9 mouse cellular contexts compared by ENCODE assay signal in the genomic region with DNA sequence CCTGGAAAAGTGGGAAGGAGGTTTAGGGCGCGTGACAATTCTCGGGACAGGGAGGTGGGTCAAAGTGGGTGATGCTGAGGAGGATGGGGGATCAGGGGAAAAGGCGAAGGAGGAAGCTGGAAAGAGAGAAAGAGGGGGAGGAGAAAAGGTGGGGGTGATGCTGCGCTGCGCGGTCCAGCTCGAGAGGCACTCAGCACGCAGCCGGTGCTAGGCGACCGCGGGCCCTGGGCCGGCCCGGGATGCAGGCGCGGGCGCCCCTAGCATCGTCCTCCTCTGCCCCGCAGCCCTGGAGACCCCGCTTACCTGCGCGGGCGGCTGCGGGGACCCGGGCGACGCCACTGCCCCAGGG. TPM values are rescaled to one million over a fixed set of nuclear protein-coding genes. Genes with fewer than 3 reads are reported as not detected.
DNase-seq lines count a peak whose midpoint lies in the region; ATAC-seq lines count a peak whose summit lies in the region.
"Had no signal": no experiment of that assay in that cellular context is flagged by ENCODE, and none has a peak within 500 bp of the region (broad histone marks: within the 10 kb centered on the region; RNA-seq: fewer than 3 reads in every experiment).

No protein-coding gene starts in this region.

- H3K36me3 ChIP-seq in neural tube, embryonic 11.5 days (ENCODE audit: control insufficient read depth, insufficient read depth, low read length): peaks cover 3% of the 10 kb centered on the region; the same call in 1 of the 2 replicates
- H3K36me3 ChIP-seq in limb, embryonic 12.5 days: peaks cover 14% of the 10 kb centered on the region
- 0 out of 2 replicates have a peak, but pooled peaks cover 2% of the 10 kb centered on the region for H3K36me3 ChIP-seq in stomach, embryonic 14.5 days (ENCODE audit: control insufficient read depth, insufficient read depth, low read length)

- H3K4me2 ChIP-seq in neural tube, embryonic 11.5 days (ENCODE audit: low read depth): peak overlapping the region; percentile 86
- peak overlapping the region; percentile 88 for H3K4me2 ChIP-seq in limb, embryonic 12.5 days
- peak overlapping the region; percentile 68 for H3K4me2 ChIP-seq in stomach, embryonic 14.5 days (replicated peaks; ENCODE audit: low read depth, low read length)

- peak overlapping the region; percentile 65 for H3K27ac ChIP-seq in neural tube, embryonic 11.5 days (ENCODE audit: low read depth, low read length)
- no peak overlapping the region for H3K27ac ChIP-seq in limb, embryonic 12.5 days
- no peak overlapping the region for H3K27ac ChIP-seq in stomach, embryonic 14.5 days (ENCODE audit: low read length)

- peak; percentile 77 for ATAC-seq in neural tube, embryonic 11.5 days (ENCODE audit: insufficient read depth, low FRiP score, low TSS enrichment)
- peak; percentile 39 for ATAC-seq in limb, embryonic 12.5 days (ENCODE audit: insufficient number of reproducible peaks, insufficient read depth, low FRiP score, low TSS enrichment, low read depth)
- peak; percentile 68; the same call in 1 of the 2 replicates for ATAC-seq in stomach, embryonic 14.5 days (ENCODE audit: insufficient number of reproducible peaks, insufficient read depth, low FRiP score, low read depth)
- no peak for ATAC-seq in granulocyte monocyte progenitor cell, adult 5-6 weeks (replicated peaks; ENCODE audit: poor library complexity, severe bottlenecking)

- no peaks in the 10 kb centered on the region for H3K9me3 ChIP-seq in neural tube, embryonic 11.5 days (ENCODE audit: control insufficient read depth, low read length)
- no peaks in the 10 kb centered on the region for H3K9me3 ChIP-seq in limb, embryonic 12.5 days
- no peaks in the 10 kb centered on the region for H3K9me3 ChIP-seq in stomach, embryonic 14.5 days (ENCODE audit: control insufficient read depth, low read depth, low read length)

- 2% methylated on average over 19 of the region's 28 CpGs for WGBS in neural tube, embryonic 11.5 days
- WGBS in limb, embryonic 12.5 days: 1% methylated on average over 28 of the region's 28 CpGs
- WGBS in stomach, embryonic 14.5 days: 0% methylated on average over 24 of the region's 28 CpGs

- no peaks in the 10 kb centered on the region for H3K27me3 ChIP-seq in neural tube, embryonic 11.5 days (ENCODE audit: control insufficient read depth, insufficient read depth, low read length)
- H3K27me3 ChIP-seq in limb, embryonic 12.5 days: peaks cover 30% of the 10 kb centered on the region
- no peaks in the 10 kb centered on the region for H3K27me3 ChIP-seq in stomach, embryonic 14.5 days (ENCODE audit: control insufficient read depth, insufficient read depth, low read length)

- H3K4me1 ChIP-seq in neural tube, embryonic 11.5 days (ENCODE audit: control insufficient read depth, insufficient read depth, low read length): 0 out of 2 replicates have a peak, but pooled peaks cover 5% of the 10 kb centered on the region
- peaks cover 18% of the 10 kb centered on the region for H3K4me1 ChIP-seq in limb, embryonic 12.5 days (replicated peaks)
- H3K4me1 ChIP-seq in stomach, embryonic 14.5 days (ENCODE audit: control insufficient read depth, insufficient read depth, low read length): no peaks in the 10 kb centered on the region

- peak; percentile 41 for DNase-seq in cerebellum, adult 8-10 months
- no peak for DNase-seq in cerebellum, postnatal 10 days
- DNase-seq in neural tube, embryonic 11.5 days (ENCODE audit: low spot score): no peak
- no peak for DNase-seq in neural tube, embryonic 10.5 days (ENCODE audit: extremely low spot score, low spot score)
- DNase-seq in gastrocnemius, postnatal 10 days: no peak

- H3K4me3 ChIP-seq in neural tube, embryonic 11.5 days (ENCODE audit: low read depth, low read length): peak overlapping the region; percentile 64
- H3K4me3 ChIP-seq in limb, embryonic 12.5 days (replicated peaks): peak overlapping the region; percentile 64
- H3K4me3 ChIP-seq in stomach, embryonic 14.5 days (ENCODE audit: low read depth, low read length): peak overlapping the region; percentile 33

- peak overlapping the region; percentile 78 for H3K9ac ChIP-seq in neural tube, embryonic 11.5 days (ENCODE audit: low read length)
- peak overlapping the region; percentile 69 for H3K9ac ChIP-seq in limb, embryonic 12.5 days (replicated peaks)
- H3K9ac ChIP-seq in stomach, embryonic 14.5 days (replicated peaks; ENCODE audit: low read depth, low read length): peak overlapping the region; percentile 4; the same call in 1 of the 2 replicates

RNA-seq across cellular contexts. Expression of a gene that starts 0.3 kb away (rescaled TPM):
- 39.2 and 46.3 TPM in 2 replicates for polyA plus RNA-seq in neural tube, embryonic 11.5 days (2014; fragmentation: Nextera tagmentation; extraction: Ambion mirVana)
- polyA plus RNA-seq in limb, embryonic 12.5 days (2016; fragmentation: Nextera tagmentation; extraction: Ambion mirVana): 29.0 and 35.4 TPM in 2 replicates
- 6.4 and 7.5 TPM in 2 replicates for polyA plus RNA-seq in stomach, embryonic 14.5 days (2014; fragmentation: Nextera tagmentation; extraction: Ambion mirVana)
- total RNA-seq in granulocyte monocyte progenitor cell, adult 5-6 weeks (2014; fragmentation: Nextera tagmentation): not detected in 2 replicates
- not detected in 2 replicates for total RNA-seq in granulocyte monocyte progenitor cell, adult 5-6 weeks (2017)
- under 1 TPM; 0.49 to 0.93 TPM for total RNA-seq in gastrocnemius, postnatal 10 days (2021)
- total RNA-seq: liver, adult 2 months had no signal
- polyA plus RNA-seq: liver, adult 2 months had no signal

RNA-seq across cellular contexts. Expression of a gene that starts 38.6 kb away (rescaled TPM):
- polyA plus RNA-seq in neural tube, embryonic 11.5 days (2014; fragmentation: Nextera tagmentation; extraction: Ambion mirVana): 0.20 TPM in 2 replicates
- 0.24 and 0.33 TPM in 2 replicates for polyA plus RNA-seq in limb, embryonic 12.5 days (2016; fragmentation: Nextera tagmentation; extraction: Ambion mirVana)
- polyA plus RNA-seq in stomach, embryonic 14.5 days (2014; fragmentation: Nextera tagmentation; extraction: Ambion mirVana): 0.32 and 0.42 TPM in 2 replicates
- not detected in 2 replicates for total RNA-seq in granulocyte monocyte progenitor cell, adult 5-6 weeks (2014; fragmentation: Nextera tagmentation)
- not detected in 2 replicates for total RNA-seq in granulocyte monocyte progenitor cell, adult 5-6 weeks (2017)
- not detected for total RNA-seq in gastrocnemius, postnatal 10 days (2021)
- polyA plus RNA-seq: liver, adult 2 months had no signal

RNA-seq across cellular contexts. Expression of a gene that starts 51.5 kb away (rescaled TPM):
- polyA plus RNA-seq in neural tube, embryonic 11.5 days (2014; fragmentation: Nextera tagmentation; extraction: Ambion mirVana): 30.9 and 31.0 TPM in 2 replicates
- polyA plus RNA-seq in limb, embryonic 12.5 days (2016; fragmentation: Nextera tagmentation; extraction: Ambion mirVana): 40.1 and 44.9 TPM in 2 replicates
- polyA plus RNA-seq in stomach, embryonic 14.5 days (2014; fragmentation: Nextera tagmentation; extraction: Ambion mirVana): 30.9 and 35.0 TPM in 2 replicates
- 16.4 and 32.1 TPM in 2 replicates for total RNA-seq in granulocyte monocyte progenitor cell, adult 5-6 weeks (2014; fragmentation: Nextera tagmentation)
- total RNA-seq in granulocyte monocyte progenitor cell, adult 5-6 weeks (2017): 10.5 and 13.6 TPM in 2 replicates
- total RNA-seq in gastrocnemius, postnatal 10 days (2021): 1 to 10 TPM; 6.5 to 6.8 TPM

RNA-seq across cellular contexts. Expression of a gene that starts 51.5 kb away (rescaled TPM):
- polyA plus RNA-seq in neural tube, embryonic 11.5 days (2014; fragmentation: Nextera tagmentation; extraction: Ambion mirVana): 58.8 and 64.4 TPM in 2 replicates
- 54.9 and 57.2 TPM in 2 replicates for polyA plus RNA-seq in limb, embryonic 12.5 days (2016; fragmentation: Nextera tagmentation; extraction: Ambion mirVana)
- 43.5 and 47.6 TPM in 2 replicates for polyA plus RNA-seq in stomach, embryonic 14.5 days (2014; fragmentation: Nextera tagmentation; extraction: Ambion mirVana)
- total RNA-seq in granulocyte monocyte progenitor cell, adult 5-6 weeks (2014; fragmentation: Nextera tagmentation): 40.5 and 47.7 TPM in 2 replicates
- total RNA-seq in granulocyte monocyte progenitor cell, adult 5-6 weeks (2017): 15.6 and 17.6 TPM in 2 replicates
- 1 to 10 TPM; 4.7 to 5.0 TPM for total RNA-seq in gastrocnemius, postnatal 10 days (2021)

RNA-seq across cellular contexts. Expression of a gene that starts 54.8 kb away (rescaled TPM):
- polyA plus RNA-seq in neural tube, embryonic 11.5 days (2014; fragmentation: Nextera tagmentation; extraction: Ambion mirVana): 0.16 TPM in 1 of 2 replicates, not detected in the other
- not detected in 2 replicates for polyA plus RNA-seq in limb, embryonic 12.5 days (2016; fragmentation: Nextera tagmentation; extraction: Ambion mirVana)
- not detected in 2 replicates for polyA plus RNA-seq in stomach, embryonic 14.5 days (2014; fragmentation: Nextera tagmentation; extraction: Ambion mirVana)
- total RNA-seq in granulocyte monocyte progenitor cell, adult 5-6 weeks (2014; fragmentation: Nextera tagmentation): not detected in 2 replicates
- total RNA-seq in granulocyte monocyte progenitor cell, adult 5-6 weeks (2017): not detected in 2 replicates
- total RNA-seq in gastrocnemius, postnatal 10 days (2021): not detected
- total RNA-seq: liver, adult 2 months had no signal
- polyA plus RNA-seq: liver, adult 2 months had no signal

Comparison
In these comparisons a context has a peak if more than half of its experiments do, and no peak if none do; other contexts are left out.
1. H3K9ac ChIP-seq: peak in every context shown above with its lines; median percentile 78 in neural tube, embryonic 11.5 days; 69 in limb, embryonic 12.5 days; 4 in stomach, embryonic 14.5 days.